In genomic region chr4:97657586-97657985, GRCm38 (mm10) we compare ENCODE assay signal across 13 mouse cellular contexts.
DNase-seq lines count a peak whose midpoint lies in the region; ATAC-seq and TF ChIP-seq lines count a peak whose summit lies in the region.
"Had no signal": no experiment of that assay in that cellular context is flagged by ENCODE, and none has a peak within 500 bp of the region (broad histone marks: within the 10 kb centered on the region; RNA-seq: fewer than 3 reads in every experiment).

No protein-coding gene starts in this region.

- 36% methylated on average over 3 of the region's 3 CpGs for WGBS in heart, adult 2 months
- WGBS in heart, embryonic 11.5 days (ENCODE audit: insufficient replicate concordance), result 65% methylated on average over 3 of the region's 3 CpGs

- H3K9ac ChIP-seq in heart, adult 2 months (ENCODE audit: low read depth, low read length), result no peak overlapping the region
- H3K9ac ChIP-seq in heart, embryonic 11.5 days (ENCODE audit: low read depth, low read length), result no peak overlapping the region
- H3K9ac ChIP-seq: heart, embryonic 13.5 days had no signal

- DNase-seq in heart, adult 2 months, result peak in 1 of 2 experiments; percentile 16
- DNase-seq in CD4-positive helper T cell, adult 2 months (ENCODE audit: low read depth, low spot score), result peak; percentile 77
- no peak for DNase-seq in right cerebral cortex, postnatal 36 days (ENCODE audit: low spot score in 2 of 2)
- no peak for DNase-seq in adrenal gland, adult (ENCODE audit: inconsistent age in 2 of 2, low spot score in 1 of 2)
- no peak for DNase-seq in B cell, adult 2 months
- DNase-seq: cerebellum, adult 8-10 months; kidney, adult 9 months had no signal

- no peak for TF ChIP-seq CTCF in heart, adult 2 months (IDR thresholded peaks at IDR 0.05)

- no peaks in the 10 kb centered on the region for H3K27me3 ChIP-seq in heart, adult 2 months (ENCODE audit: control insufficient read depth, insufficient read depth, low read length)
- no peaks in the 10 kb centered on the region for H3K27me3 ChIP-seq in heart, embryonic 11.5 days (ENCODE audit: control insufficient read depth, insufficient read depth, low read length)
- H3K27me3 ChIP-seq: CH12.LX; heart, embryonic 13.5 days had no signal

- no peaks in the 10 kb centered on the region for H3K79me2 ChIP-seq in heart, adult 2 months (replicated peaks; ENCODE audit: control insufficient read depth, insufficient read depth, low read length)

- no peak overlapping the region for H3K27ac ChIP-seq in heart, adult 2 months
- H3K27ac ChIP-seq in heart, embryonic 11.5 days (ENCODE audit: low read depth, low read length), result no peak overlapping the region
- H3K27ac ChIP-seq: heart, embryonic 13.5 days; macrophage had no signal

- intact Hi-C loops in heart, adult 2 months (cut with DNase I), result no loop called here

- no peak; the same call in 1 of the 2 replicates for ATAC-seq in heart, embryonic 11.5 days (replicated peaks; ENCODE audit: insufficient number of reproducible peaks, low FRiP score, low TSS enrichment)
- ATAC-seq in granulocyte monocyte progenitor cell, adult 5-6 weeks (replicated peaks; ENCODE audit: poor library complexity, severe bottlenecking), result peak; percentile 46; the same call in 1 of the 2 replicates
- ATAC-seq in megakaryocyte, adult 5-6 weeks (ENCODE audit: poor library complexity, severe bottlenecking), result peak; percentile 21

- no peak overlapping the region for H3K4me3 ChIP-seq in heart, adult 2 months
- no peak overlapping the region for H3K4me3 ChIP-seq in heart, embryonic 11.5 days (ENCODE audit: low read depth, low read length)
- H3K4me3 ChIP-seq: heart, embryonic 13.5 days had no signal

- H3K9me3 ChIP-seq in heart, embryonic 11.5 days (replicated peaks; ENCODE audit: control insufficient read depth, low read length), result no peaks in the 10 kb centered on the region
- H3K9me3 ChIP-seq: heart, embryonic 13.5 days had no signal

- 0 out of 2 replicates have a peak, but pooled peaks have one; percentile 10 for TF ChIP-seq EP300 in heart, adult 2 months (IDR thresholded peaks at IDR 0.05; ENCODE audit: insufficient read depth, low read depth, low read length)

- H3K4me1 ChIP-seq in heart, adult 2 months (ENCODE audit: control insufficient read depth, insufficient read depth, low read length), result peaks cover 6% of the 10 kb centered on the region
- no peaks in the 10 kb centered on the region for H3K4me1 ChIP-seq in heart, embryonic 11.5 days (ENCODE audit: control insufficient read depth, insufficient read depth, low read length)

- TF ChIP-seq POLR2A in heart, adult 2 months (IDR thresholded peaks at IDR 0.05; ENCODE audit: insufficient read depth, low read depth, low read length), result no peak

- H3K36me3 ChIP-seq in heart, adult 2 months (ENCODE audit: control insufficient read depth, insufficient read depth, low read length), result no peaks in the 10 kb centered on the region; the same call in 1 of the 2 replicates
- H3K36me3 ChIP-seq in heart, embryonic 11.5 days (ENCODE audit: control insufficient read depth, insufficient read depth, low read length), result no peaks in the 10 kb centered on the region
- H3K36me3 ChIP-seq: heart, embryonic 13.5 days had no signal

- H3K4me2 ChIP-seq in heart, embryonic 11.5 days, result no peak overlapping the region
- H3K4me2 ChIP-seq: heart, embryonic 13.5 days had no signal
